Mouse (Mus musculus): Measurements from ENCODE around the gene Mllt3.

Gene Mllt3

DNA sequence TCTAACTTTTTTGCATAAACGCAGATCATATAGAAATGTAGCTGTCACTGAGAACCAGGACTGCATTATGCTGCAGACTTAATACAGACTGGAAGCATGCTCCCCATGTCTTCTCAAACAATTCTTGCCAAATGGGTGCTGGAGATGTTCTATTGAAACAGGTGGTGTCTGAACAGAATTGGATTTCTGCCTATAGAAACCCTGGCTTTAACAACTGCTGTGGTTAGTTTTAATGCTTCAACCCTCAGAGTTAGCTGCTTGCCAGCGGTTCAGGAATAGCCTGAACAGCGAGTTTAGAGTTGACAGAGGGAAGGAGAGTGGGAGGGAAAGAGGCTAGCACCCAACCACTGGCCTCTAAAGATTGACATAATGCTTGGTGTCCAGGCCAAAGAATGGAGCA lies 166.6 kb downstream of the Mllt3 start:
- DNase-seq = no peak

DNA sequence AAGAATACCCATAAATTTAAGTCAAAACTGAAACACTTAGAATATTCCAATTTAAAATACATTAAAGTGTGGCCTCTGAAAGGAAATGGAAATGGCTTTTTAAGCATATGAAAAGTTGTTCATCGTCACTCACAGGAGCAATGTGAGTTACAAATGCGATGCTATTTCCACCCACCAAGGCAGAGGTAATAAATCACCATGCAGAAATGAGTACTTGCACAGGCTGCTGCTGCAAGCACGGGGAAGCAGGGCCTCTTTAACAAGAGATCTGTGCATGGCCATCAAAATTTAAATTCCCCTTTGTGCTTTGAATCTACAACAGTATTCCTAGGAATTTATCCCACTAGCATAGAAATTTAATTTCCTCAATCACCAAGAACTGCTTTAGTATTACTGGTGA lies 167.3 kb downstream of the Mllt3 start:
- DNase-seq = no peak

GRCm38 (mm10) chr4:87865041-87865440 lies 168.1 kb downstream of the Mllt3 start:
- DNase-seq = no peak

DNA sequence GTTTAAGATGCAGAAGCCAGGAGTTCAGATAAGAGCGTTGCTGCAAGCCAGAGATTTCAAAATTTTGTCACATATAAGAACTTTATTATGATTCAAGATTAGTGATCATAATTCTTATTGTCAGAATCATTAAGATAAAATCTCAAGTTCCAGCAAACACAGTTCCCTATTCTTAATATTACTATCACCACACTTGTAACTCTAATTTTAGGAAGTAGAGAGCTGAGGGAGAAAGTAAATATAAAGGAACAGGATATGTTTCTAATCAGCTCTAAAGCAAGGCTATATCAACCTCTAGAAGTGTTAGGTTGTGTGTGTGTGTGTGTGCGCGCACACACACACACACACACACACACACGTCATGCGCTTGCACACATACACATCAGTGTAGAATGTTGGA lies 170.0 kb downstream of the Mllt3 start:
- DNase-seq = no peak

GRCm38 (mm10) chr4:87860723-87861122 lies 172.4 kb downstream of the Mllt3 start:
- DNase-seq = no peak

DNA sequence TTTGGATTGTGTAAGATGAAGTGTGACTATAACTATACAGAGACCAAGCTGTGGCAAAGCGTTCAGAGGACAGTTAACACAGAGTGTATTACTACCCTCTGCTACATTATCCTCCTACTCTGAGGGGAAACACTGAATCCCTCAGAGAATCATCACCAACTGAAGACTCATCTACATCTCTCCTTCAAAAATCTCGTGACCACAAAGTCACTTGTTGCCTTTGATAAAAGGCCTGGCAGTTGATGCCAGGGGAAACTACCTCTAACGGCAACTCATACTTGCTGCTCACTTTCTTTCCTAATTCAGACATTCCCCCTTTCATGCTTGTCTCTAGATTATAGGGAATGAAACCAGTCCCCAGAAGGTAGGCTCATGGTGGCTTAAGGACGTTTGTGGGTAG lies 174.0 kb downstream of the Mllt3 start:
- no peak for DNase-seq

DNA sequence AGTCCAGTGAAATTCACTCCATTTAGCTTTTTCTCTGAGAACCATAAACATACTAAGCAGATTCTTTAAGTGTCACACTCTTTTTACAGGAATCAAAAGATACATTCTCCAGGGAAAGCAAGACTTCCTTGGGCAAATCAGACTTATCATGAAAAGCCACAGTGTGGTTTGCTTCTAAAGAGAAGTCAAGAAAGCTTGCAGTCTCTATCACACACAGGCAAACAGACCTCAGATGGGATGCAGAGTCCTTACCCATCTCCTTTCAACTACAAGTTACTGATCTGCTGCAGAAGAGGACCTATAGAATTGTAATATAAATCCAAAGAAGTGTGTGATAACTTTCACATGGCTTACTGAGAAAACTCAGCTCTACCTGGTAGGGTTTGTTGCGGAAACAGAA lies 175.2 kb downstream of the Mllt3 start:
- DNase-seq = no peak

- no peak for DNase-seq
Measured at GRCm38 (mm10) chr4:87852461-87852860, 180.7 kb downstream of the Mllt3 start.

DNA sequence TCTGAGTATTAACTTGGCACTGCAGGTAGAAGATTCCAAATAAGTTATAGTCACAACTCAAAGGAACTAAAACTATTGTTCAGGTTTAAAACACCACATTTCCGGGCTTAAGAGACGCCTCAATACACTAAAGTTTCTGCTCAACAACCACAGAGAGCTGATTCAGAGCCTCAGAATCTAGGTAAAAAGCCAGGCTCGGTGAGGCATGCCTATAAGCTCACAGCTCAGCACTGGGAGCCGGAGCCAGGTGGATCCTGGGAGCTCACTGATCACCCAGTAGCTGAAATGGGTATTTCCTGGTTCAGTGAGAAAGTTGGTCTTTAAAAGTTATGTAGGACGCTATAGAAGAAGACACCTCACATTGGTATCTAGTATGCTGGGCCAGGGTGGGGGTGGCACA lies 183.1 kb downstream of the Mllt3 start:
- DNase-seq = no peak

GRCm38 (mm10) chr4:87844668-87845210 lies 188.4 kb downstream of the Mllt3 start:
- no peak for DNase-seq

GRCm38 (mm10) chr4:87840210-87840910 lies 192.8 kb downstream of the Mllt3 start:
- no peak for DNase-seq

GRCm38 (mm10) chr4:87838716-87839115 lies 194.4 kb downstream of the Mllt3 start:
- DNase-seq = no peak

GRCm38 (mm10) chr4:87837471-87838361 lies 195.4 kb downstream of the Mllt3 start:
- DNase-seq = no peak

GRCm38 (mm10) chr4:87836257-87836656 lies 196.9 kb downstream of the Mllt3 start:
- no peak for DNase-seq

DNA sequence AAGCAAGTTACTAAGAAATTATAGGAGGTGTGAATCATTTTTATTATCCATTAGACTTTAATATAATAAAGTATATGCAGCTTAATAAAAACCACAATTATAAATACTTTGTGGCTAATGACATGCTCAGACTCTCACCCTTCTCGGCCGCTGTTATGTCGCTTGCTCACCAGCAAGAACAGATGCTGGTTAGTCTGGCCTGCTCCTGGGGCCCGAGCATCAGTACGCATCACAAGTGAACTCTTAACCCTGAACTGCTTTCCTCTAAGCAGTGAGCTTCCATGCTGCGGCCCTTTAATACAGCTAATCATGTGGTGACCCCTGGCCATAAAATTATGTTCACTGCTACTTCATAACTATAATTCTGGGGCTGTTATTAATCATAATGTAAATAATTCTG lies 198.0 kb downstream of the Mllt3 start:
- DNase-seq = no peak

DNA sequence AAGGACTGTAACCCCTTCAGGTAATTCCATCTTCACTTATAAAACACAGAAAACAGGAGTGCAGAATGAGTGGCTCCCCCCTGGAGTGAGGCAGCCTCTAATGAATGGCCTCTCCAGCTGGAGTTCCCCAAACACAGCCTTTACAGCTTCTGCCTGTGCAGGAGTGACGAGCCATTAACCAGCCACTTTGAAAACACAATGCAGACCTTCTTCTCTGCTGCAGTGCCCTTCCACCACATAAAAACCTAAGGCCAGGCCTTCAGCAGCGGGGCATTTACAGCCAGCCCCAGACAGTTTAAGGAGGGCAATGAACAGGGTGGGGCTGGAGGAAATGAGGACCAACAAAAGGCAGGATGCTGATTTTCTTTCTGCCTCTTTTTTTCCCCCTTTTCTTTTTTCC lies 198.9 kb downstream of the Mllt3 start:
- no peak for DNase-seq

GRCm38 (mm10) chr4:87830794-87831306 lies 202.3 kb downstream of the Mllt3 start:
- DNase-seq = no peak

- no peak for DNase-seq
Measured at GRCm38 (mm10) chr4:87829426-87830063, 203.6 kb downstream of the Mllt3 start.

GRCm38 (mm10) chr4:87826336-87826735 lies 206.8 kb downstream of the Mllt3 start:
- DNase-seq = no peak

- DNase-seq = no peak
Measured at GRCm38 (mm10) chr4:87823623-87824022, 209.5 kb downstream of the Mllt3 start.

GRCm38 (mm10) chr4:87823191-87823590 lies 210.0 kb downstream of the Mllt3 start:
- no peak for DNase-seq

GRCm38 (mm10) chr4:87820911-87821310 lies 212.3 kb downstream of the Mllt3 start:
- DNase-seq = no peak

GRCm38 (mm10) chr4:87819182-87819581 lies 214.0 kb downstream of the Mllt3 start:
- no peak for DNase-seq

Data from spleen, adult 18-20 months (tissue).